Mouse (Mus musculus) kidney, adult 8-10 months (tissue): ENCODE measurements at regions not wholly inside any gene's neighbourhood (a gene's known extent, or its start where the extent isn't known, plus 50 kb on each side); places are given as distances from the start of the nearest gene placed in this dataset.

Source experiments
- DNase-seq, 2 experiments: peaks; one replicate each; pipeline ENCODE4 v3.0.0; 2022

GRCm38 (mm10) chr13:70989999-70990645 lies 148.5 kb upstream of the Adamts16 start:
- no peak for DNase-seq

DNA sequence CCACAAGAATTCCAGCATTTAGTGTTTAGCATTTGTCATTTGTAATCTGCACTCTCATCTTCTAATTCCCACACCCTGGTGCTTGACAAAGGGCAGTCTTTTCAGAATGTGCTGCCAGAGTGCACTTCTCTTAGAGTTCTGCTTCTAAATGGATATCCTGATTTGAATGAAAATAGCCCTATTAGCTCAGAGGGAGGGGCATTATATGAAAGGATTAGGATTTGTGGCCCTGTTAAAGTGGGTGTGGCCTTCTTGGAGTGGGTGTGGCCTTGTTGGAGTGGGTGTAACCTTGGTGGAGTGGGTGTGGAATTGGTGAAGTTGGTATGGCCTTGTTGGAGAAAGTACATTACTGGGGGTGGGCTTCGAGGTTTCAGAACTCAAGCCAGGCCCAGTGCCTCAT lies 137.7 kb upstream of the Adamts16 start:
- DNase-seq, result no peak

- DNase-seq, result no peak
Measured at GRCm38 (mm10) chr13:70978547-70979307, 137.1 kb upstream of the Adamts16 start.

DNA sequence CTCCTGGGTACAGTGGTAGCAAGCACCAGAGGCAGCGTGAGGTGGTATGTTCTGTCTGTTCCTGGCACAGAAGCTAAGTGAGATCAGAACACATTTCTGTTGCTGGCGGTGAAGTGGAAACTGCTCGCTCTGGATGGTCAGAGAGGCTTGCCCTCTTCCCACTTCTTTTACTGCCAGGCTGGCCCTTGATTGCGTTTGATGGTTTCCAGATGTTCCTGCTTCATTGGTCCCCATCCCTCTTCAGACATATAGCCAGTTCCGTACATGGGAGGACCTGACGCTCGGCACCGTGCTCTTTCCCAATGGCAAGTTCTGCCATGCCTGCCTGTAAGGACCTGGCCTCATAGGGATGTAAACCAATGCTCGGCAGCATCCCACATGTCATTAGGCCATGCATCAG lies 128.0 kb upstream of the Adamts16 start:
- DNase-seq, result no peak

GRCm38 (mm10) chr13:70967781-70968180 lies 126.2 kb upstream of the Adamts16 start:
- DNase-seq, result no peak

GRCm38 (mm10) chr13:70963384-70963783 lies 121.8 kb upstream of the Adamts16 start:
- DNase-seq, result no peak

DNA sequence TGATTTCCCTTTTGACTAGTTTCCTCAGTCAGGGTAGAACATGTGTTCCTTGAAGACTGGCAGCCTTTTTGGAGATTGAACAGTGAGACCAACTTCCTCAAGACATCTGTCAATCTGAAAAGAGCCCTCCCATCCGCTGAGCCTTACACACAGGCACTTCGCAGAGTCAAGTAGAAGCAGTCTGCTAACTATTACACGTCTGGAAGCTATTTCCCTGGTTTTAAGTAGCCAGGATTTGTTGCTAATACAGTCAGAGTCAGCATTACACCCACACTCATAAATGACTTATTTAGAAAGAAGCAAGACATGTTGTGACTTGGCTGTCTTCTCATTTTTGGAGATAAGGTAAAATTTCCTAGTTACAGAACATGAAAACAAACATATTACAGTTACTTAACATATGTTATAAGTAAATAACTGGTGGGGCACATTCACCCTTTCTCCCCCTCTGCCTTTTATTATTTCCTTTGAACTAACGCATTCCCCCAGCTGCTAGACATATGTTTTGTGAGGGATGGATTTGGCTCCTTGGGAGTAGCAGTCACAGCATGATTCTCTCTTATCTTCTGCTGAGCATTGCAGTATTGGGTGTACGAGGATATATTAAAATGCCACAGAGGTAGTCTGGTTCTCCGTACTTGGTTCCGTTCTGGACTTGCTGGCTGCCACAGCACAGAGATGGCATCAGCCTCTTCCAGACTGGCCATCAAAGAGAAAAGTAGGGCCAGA lies 92.9 kb upstream of the Adamts16 start:
- DNase-seq, result no peak

DNA sequence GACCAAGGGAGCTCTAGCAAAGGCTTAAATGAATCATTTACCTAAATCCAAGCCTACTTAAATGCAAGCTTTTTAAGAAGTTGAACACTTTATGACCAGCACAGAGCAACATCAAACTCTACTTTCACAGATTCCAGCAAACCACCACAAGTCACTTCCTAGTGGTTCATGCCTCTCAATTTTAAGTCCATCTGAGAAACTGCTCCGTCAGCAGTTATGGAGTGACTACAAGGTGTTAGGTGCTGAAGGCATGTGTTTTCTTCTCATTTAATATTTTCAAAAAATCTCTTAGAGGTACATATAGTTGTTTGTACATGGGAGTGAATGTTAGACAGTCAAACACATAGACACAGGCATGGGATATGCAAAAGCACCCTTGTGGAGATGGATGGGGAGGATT lies 72.2 kb upstream of the Adamts16 start:
- no peak for DNase-seq

GRCm38 (mm10) chr13:70910934-70911333 lies 69.3 kb upstream of the Adamts16 start:
- no peak for DNase-seq

GRCm38 (mm10) chr13:70904834-70905233 lies 63.2 kb upstream of the Adamts16 start:
- no peak for DNase-seq

- DNase-seq, result no peak
Measured at GRCm38 (mm10) chr13:70903831-70904230, 62.2 kb upstream of the Adamts16 start.

- no peak for DNase-seq
Measured at GRCm38 (mm10) chr13:70903150-70903549, 61.5 kb upstream of the Adamts16 start.

DNA sequence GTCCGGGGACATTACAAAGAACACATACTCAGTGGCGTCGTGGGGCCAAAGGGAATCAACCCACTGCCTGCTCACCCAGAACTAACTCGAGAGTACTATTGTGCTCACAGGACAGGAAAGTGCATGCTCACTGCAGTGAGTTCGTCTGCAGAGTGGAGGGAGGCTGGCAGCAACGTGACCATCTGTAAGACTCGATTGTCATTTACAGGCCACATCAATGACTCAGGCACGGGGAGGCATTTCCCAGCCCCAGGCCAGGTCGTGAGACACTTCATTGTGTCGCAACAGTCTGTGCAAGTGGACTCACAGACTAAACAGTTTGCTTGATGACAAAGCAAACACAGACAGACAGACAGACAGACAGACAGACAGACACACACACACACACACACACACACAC lies 61.1 kb upstream of the Adamts16 start:
- DNase-seq, result no peak

DNA sequence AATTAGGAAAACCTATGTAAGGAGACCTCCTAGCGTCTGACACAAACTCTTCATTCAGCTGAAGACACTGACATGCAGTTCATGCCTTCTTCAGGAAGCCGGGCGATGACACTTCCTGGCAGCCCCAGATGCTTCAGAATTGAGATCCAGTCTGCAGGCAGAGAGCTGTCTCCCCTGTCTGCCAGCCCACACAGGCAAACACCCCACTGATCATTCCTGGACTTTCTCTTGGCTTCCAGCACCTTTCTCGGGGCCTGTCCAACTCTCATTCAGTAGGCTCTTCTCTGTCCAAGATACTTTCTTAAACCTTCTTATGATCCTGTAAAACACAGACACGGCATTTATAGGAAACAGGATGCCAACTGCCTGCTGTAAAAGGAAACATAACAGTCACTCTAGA lies 50.0 kb upstream of the Adamts16 start:
- no peak for DNase-seq
